Mouse (Mus musculus): Measurements from ENCODE around the gene Pgm2. TPM values are rescaled to one million over a fixed set of nuclear protein-coding genes. Genes with fewer than 3 reads are reported as not detected.

Gene Pgm2
- 10 to 100 TPM; 10.9 to 11.0 TPM for total RNA-seq (2021)
- long read RNA-seq, experiment 1, transcript Pgm2-201 (14 exons, 2,369 nt): major isoform, 7 of 12 reads
- long read RNA-seq, experiment 1, partial matches to known transcripts: 1 of 12 reads
- long read RNA-seq, experiment 1, other reads (novel, unspliced or antisense): 4 of 12 reads
- long read RNA-seq, experiment 2, transcript Pgm2-201 (14 exons, 2,369 nt): major isoform, 12 of 14 reads
- long read RNA-seq, experiment 2, partial matches to known transcripts: 0 of 14 reads
- long read RNA-seq, experiment 2, other reads (novel, unspliced or antisense): 2 of 14 reads

GRCm38 (mm10) chr5:64092748-64093292 lies at the start of gene Pgm2:
TSS of gene Pgm2 (plus strand) at chr5:64092950.
- peak; percentile 71 to 80 for DNase-seq (ENCODE audit: low spot score in 2 of 2)

GRCm38 (mm10) chr5:64043694-64044453 lies 48.9 kb upstream of the Pgm2 start:
- peak in 1 of 2 experiments; percentile 40 for DNase-seq (ENCODE audit: low spot score in 2 of 2)

GRCm38 (mm10) chr5:64044790-64045189 lies 48.0 kb upstream of the Pgm2 start:
- DNase-seq (ENCODE audit: low spot score in 2 of 2): no peak

GRCm38 (mm10) chr5:64045502-64045901 lies 47.2 kb upstream of the Pgm2 start:
- peak in 1 of 2 experiments; percentile 26 for DNase-seq (ENCODE audit: low spot score in 2 of 2)

- no peak for DNase-seq (ENCODE audit: low spot score in 2 of 2)
Observed at GRCm38 (mm10) chr5:64046995-64047394, 45.8 kb upstream of the Pgm2 start.

DNA sequence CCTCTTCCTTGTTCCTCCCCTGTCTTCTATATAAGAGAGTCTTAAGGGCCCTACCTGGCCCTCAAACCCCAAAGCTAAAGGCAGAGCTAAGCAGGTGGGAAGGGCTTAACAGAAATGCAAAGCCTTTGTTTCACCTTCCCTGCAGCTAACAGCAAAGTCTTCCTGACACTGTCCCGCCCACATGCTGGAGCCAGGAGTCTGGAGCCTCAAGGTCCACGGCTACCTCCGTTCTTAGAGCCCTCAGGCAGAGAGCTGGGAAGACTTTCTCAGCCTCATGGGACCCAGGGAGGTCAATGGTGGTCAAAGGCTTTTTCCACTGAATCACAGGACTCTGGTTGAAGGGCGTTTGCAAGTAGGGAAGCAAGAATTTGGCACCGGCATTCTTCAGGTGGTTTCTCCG lies 44.8 kb upstream of the Pgm2 start:
- no peak for DNase-seq (ENCODE audit: low spot score in 2 of 2)

DNA sequence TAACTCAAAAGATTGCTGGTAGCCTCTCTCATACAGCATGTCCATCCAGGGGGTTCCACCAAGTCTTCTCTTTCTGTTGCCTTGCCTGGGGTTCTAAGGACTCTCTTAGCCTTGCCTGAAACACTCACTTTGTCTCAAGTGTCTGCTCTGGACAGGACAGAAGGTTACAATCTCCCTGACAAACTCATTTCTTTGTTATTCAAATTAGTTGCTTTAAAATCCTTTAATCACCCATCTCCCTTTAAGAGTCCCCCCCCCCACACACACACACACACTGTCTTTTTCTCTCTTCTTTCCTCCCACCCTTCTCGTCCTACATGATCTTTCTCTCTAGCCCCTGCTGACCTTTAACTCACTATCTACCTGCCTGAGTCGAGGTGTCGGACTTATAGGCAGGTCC lies 44.1 kb upstream of the Pgm2 start:
- DNase-seq (ENCODE audit: low spot score in 2 of 2): no peak

GRCm38 (mm10) chr5:64049256-64049655 lies 43.5 kb upstream of the Pgm2 start:
- DNase-seq (ENCODE audit: low spot score in 2 of 2): no peak

DNA sequence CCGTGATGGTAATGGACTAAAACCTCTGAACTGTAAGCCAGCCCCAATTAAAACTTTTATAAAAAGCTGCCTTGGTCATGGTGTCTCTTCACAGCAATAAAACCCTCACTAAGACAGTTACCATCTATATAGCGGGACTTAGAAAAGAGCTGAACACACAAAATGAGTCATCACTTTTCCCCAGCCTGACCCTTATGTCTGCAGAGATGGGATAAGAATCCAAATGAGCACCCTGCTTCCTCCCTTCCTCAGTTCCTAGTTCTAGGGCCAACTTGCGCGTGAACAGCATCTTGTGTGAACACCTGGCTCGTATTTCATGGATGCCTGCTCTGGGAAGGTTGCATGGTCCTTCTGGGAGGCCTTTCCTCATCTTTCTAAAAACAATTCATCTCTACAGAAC lies 39.7 kb upstream of the Pgm2 start:
- DNase-seq (ENCODE audit: low spot score in 2 of 2): no peak

- DNase-seq (ENCODE audit: low spot score in 2 of 2): no peak
Observed at GRCm38 (mm10) chr5:64056210-64056609, 36.5 kb upstream of the Pgm2 start.

DNA sequence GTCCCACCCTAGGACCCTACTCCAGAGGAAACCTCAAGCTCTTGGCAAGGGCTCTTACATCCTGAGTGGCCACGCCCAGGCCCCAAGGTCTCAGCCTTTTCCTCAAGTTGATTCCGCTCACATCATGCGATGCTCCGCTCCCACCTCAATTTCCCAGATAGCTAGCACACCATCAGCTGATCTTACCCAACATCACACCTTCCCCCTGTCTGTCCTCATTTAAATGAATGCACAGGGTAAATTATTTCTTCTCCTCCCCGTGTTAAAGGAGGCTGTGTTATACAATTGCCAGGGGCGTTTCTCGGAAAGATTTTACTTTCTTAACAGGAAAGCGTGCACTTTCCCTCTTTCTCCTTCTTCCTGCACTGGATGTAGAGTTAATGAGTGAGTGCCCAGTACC lies 31.9 kb upstream of the Pgm2 start:
- no peak for DNase-seq (ENCODE audit: low spot score in 2 of 2)

DNA sequence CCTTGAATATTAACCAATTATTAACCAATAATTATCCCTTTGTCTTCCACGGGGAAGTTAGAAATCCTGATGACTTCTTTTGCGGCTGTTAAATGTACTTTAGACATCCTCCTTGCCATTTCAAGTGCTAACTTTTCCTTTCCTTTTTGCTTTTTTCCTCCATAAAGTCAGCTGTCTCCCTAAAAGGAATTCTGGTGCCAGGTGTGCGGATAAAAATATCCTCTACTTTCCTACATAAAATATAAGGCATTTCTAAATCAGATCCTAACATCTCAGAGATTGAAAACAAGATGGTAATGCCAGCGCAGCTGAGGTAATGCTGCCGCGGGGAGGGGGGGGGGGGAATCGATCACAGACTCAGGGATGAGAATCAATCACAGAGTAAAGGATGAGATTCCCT lies 31.1 kb upstream of the Pgm2 start:
- DNase-seq (ENCODE audit: low spot score in 2 of 2): no peak

GRCm38 (mm10) chr5:64062882-64063621 lies 29.7 kb upstream of the Pgm2 start:
- DNase-seq (ENCODE audit: low spot score in 2 of 2): no peak

- DNase-seq (ENCODE audit: low spot score in 2 of 2): no peak
Observed at GRCm38 (mm10) chr5:64063622-64064355, 29.0 kb upstream of the Pgm2 start.

DNA sequence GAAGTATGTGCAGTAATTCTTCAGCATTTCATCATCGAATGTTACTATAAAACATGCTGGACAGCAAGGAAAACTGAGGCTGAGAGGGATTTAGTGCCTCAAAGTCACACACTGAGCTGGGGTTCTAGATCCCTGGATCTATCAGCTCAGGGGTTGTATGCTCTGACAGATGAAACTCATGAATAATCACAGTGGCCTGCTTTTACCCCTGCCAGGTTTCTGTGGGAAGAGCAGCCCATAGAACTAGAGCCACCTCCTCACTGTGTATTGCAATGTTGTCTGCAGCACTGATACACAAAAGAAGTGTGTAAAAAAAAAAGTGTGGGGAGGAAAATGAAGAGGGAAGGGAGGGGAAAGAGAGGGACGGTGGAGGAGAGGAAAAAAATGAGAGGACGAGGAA lies 28.3 kb upstream of the Pgm2 start:
- no peak for DNase-seq (ENCODE audit: low spot score in 2 of 2)

DNA sequence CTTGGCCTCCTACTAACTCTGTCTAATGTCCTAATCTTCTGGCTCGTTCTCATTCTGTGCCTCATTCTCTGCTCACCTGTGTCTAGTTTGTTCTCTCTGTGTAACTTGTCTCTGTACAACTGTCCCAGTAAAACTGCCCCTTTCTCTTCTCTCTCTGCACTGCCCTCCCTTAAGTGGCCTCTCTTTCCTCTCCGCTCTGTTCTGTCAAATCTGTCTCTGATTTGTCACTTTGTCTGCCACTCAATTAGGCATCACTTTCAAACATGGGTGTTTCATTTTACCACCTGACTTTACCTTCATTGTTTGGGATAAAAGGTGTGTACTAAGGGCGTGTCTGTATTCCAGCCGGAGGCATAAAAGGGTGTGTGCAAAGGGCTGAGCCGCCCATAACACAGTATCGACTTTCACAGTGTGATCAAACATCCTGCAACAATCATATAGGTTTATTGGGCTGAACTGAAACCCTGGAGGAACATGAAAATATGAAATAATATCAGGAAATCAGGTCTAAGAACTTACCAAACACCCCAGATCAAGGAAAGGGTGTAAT lies 27.2 kb upstream of the Pgm2 start:
- no peak for DNase-seq (ENCODE audit: low spot score in 2 of 2)

DNA sequence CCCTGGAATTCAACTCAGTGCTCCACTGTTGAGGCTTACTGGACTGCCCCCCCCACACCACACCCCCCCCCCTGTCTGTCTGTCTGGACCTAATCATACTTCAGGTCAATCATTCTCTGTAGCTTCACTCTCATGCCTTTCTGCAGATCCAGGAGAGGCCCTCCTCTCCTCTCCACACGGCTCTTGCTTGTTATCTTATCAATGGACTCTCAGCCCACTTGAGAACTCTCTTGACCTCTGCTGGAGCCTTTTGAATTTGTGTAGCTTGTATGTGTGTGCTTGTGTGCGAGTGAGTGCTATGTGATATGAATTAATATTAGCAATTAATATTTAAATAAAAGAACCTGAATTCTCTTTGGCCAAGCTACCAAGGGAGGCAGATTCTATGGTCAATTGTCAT lies 26.6 kb upstream of the Pgm2 start:
- no peak for DNase-seq (ENCODE audit: low spot score in 2 of 2)

DNA sequence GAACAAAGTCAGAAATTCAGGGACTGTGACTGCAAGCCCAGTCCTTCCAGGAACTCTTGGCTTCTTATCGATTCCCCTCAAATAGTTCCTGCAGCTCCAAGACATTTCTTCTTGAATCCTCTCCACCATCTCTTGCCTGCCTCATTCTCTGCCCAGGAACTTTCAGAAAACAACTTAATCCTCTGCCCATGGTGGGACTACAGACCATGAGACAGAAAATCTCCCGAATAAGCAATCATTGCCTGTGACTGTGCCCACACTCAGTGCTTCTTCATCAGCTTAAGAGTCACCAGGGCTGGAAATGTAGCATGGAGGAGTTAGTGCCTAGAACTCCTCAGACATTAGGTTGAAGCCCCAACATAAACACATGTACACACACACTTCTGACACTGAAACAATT lies 25.2 kb upstream of the Pgm2 start:
- no peak for DNase-seq (ENCODE audit: low spot score in 2 of 2)

DNA sequence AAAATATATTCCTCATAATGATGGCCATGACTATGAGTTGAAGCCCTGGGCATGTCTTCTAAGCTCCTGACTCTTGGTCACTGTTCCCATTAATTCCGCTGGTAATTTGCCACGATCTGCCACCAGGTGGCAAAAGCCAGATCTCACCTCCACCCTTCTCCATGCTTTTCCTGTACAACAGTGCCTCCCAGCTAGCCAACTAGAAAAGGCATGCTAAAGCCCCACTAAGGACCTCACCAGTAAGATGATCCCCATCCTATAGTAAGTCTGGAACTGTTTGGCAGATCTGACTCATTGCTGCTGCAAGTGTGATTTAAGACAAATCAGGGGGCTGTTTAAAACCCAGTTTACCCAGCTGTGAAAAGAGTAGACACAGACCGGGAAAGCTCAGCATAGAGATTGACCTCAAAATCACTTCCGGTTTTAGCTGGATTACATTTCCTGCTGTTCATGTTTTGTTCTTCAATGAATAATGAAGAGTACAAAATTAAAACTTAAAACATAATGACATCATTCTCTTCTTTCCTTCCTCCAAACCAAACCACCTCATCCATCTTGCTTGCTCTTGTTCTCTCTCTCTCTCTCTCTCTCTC lies 22.6 kb upstream of the Pgm2 start:
- DNase-seq (ENCODE audit: low spot score in 2 of 2): peak; percentile 34 to 54

- DNase-seq (ENCODE audit: low spot score in 2 of 2): no peak
Observed at GRCm38 (mm10) chr5:64070742-64071476, 21.8 kb upstream of the Pgm2 start.
